Mouse (Mus musculus) retina, postnatal 7 days (tissue): Measurements from ENCODE around the gene Endou.
A peak's percentile ranks its signal among the peaks of the same experiment; 100 is the strongest.
"Not testable (repeated sequence)": the region's sequence is repeated elsewhere in the genome, so short reads cannot be mapped to it uniquely, and the experiment has no call there.

Experiments used
- DNase-seq: peaks from one replicate; pipeline ENCODE4 v3.0.0-alpha.2; 2012; ENCODE audit warnings: low read depth, low spot score

Gene Endou

DNA sequence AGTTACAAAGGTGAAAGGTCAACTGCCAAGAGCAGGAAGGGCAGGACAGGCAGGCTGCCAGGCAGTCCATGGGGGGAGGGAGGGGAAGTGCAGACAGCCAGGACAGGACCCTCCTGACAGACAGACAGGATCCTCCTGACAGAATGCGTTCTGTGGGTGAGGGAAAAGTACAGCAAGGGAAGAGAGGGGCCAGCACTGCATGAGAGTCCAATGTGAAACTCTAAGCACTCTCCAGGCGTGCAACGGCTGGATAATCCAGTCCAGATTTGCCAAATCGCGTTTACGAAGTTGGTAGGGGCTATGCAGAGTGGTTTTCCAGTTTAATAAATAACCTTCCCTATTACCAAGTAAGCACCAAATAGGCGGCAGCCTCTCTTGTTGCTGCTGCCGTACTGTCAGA lies 49.1 kb downstream of the Endou start:
- no peak for DNase-seq

DNA sequence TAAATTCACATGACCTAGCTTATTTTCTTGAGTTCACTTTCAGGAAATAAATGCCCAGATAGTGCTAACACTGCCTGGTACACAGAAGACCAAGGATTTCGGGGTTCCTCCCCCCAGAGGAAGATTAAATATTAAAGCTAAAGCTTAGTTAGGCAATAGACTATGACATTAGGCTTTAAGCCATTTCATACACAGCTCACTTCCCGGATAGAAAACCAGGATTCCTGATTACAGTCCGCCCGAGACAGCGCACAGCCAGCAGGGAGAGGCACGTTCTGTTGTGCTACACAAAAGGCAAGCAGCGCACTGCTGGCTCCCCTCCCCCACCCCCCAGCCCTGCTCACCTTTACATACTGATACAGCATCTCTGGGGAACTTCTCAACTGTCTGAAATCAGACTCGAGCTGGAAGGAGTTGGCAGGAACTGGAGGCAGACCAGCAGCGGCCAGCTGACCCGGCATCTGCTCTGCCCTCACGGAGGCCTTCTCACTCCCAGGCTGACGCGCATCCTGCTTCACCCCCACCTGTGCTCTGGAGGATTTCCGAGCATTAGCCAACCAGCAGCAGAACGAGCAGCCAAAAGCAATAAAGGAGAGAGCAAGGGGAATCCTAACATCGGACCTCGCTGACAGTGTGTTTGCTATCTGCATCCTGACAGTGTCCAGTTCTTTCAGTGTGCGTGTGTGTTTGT lies 51.0 kb downstream of the Endou start:
- no peak for DNase-seq

- DNase-seq: no peak
Observed at GRCm38 (mm10) chr15:97677341-97677740, 53.8 kb downstream of the Endou start.

DNA sequence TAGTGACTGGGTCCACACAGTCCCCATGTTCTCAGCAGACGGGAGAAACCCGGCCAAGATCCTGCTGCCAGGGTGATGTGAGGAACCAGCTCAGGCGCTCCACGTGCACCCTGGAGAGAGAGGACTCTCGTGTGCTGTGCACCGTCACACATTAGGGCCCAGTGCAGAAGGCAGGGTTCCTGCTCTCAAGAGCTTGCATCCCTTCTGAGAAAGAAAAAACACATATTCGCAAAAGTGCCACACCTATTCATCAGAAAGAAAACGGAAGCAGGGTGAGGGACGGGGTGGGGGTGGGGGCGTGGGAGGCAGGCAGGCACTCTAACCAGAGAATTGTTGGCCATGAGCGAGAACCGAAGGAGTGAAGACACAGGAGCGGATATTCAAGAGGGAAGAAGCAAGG lies 55.2 kb downstream of the Endou start:
- DNase-seq: no peak

DNA sequence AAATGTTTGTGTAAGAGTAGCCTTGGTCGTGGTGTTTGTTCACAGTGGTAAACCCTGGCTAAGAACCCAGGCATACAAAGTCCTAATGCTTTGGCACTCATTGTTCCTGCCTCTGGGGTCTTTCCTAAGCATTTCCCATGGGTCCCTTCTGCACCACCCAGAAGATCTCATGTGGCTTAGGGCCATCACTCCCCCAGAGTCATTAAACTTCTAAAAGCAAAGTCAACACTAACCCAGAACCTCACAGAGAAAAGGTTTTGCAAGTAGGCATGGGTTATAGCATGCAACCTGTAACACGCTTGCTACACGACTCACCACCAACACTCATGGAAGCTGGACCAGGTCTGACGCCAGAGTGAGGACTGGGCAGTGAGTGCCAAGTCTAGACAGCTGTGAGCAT lies 56.7 kb downstream of the Endou start:
- no peak for DNase-seq

- no peak for DNase-seq
Observed at GRCm38 (mm10) chr15:97673256-97674000, 57.7 kb downstream of the Endou start.

GRCm38 (mm10) chr15:97672211-97672765 lies 58.9 kb downstream of the Endou start:
- DNase-seq: no peak

DNA sequence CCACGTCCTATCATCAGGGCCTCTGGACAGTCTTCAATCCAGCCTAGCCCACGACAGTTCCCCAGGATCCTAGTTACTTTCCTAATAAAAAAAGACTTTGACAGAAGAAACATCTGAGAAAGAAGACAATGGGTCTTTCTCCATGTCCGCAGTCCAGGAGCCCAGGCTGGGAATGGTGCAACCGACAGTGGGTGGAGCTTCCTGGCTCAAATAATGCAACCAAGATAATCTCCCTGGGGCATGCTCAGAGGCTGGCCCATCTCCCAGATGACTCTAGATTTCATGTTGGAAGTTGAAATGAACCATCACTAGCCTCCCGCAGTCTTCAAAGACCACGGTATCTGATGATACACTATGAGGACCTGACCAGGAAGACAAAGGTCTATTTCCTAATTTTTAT lies 60.6 kb downstream of the Endou start:
- DNase-seq: no peak

DNA sequence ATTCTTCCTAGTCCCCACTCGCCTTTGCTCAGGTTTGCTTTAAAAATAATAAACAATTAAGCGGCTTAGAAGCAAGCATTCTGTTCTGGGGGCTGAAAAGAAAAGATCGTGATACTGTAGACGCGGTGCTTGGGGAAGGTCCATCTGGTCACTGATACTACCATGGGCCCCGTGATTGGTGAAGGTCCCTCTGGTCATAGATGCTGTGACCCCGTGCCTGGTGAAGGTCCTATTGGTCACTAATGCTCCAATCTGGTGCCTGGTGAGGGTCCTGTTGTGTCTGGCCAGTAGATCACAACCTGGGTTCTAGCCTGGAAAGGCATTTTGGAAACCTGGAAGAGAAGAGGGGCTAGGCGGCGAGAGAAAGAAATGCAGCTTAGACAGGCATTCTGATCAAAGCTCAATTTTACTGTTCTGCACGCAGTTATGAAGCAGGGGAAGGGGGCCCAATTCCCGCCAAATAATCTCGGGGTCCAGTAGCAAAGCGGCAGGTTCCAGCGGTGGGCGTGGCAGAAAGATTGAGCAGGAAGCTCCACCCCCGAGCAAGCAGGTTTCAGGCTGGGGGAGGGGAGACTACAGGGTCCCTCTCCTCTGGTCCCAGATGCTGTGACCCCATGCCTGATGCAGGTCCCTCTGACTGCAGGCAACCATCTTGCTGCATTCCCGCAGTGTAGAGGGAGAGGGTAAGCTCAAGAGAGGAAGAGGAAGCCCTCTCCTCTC lies 62.8 kb downstream of the Endou start:
- not testable (repeated sequence) for DNase-seq

- peak; percentile 56 for DNase-seq
Observed at GRCm38 (mm10) chr15:97667437-97667836, 63.7 kb downstream of the Endou start.

DNA sequence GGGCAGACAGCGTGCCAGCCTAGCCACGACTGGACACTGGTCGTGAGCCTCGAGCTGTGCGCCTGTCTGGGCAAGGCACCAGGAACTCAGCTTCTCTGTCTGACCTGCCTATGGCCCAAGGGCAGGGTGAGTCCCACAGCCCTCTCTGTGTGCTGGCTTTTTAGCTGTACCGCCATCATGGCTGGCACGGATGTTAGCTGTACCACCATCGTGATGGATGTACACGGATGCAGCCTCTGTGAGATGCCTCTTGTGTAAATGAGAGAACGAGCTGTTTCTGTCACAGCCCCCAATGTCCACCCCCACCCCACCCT lies 64.7 kb downstream of the Endou start:
- DNase-seq: no peak

DNA sequence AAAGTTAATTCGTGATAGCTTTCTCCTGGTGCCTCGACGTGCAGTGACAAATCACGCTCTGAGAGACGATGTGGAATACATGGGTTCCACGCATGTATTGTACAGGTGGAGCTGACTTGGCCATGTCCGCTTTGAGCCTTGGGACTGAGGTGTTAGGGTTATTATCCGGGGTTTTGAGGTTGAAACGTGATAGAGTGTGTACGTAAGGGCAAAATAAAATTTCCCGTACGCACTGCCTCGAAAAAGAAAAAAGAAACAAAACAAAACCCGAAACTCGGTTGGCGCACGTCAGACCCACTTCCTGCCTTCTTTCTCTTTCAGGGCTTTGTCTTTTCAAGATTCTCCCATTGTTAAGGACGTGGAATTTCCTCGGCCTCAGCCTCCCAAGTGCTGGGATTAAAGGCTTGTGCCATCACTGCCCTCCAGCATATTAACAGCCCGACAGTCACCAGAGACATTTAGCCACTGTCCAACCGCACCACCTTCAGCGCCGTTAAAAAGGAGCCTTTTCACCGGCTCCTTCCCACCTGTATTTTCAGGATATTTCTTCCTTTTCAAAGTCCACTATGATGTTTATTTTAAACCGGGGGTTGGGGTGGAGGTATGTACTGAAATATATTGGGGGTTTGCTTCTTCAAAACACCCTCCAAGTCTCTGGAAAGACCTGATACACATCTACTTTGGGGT lies 65.2 kb downstream of the Endou start:
- DNase-seq: no peak

DNA sequence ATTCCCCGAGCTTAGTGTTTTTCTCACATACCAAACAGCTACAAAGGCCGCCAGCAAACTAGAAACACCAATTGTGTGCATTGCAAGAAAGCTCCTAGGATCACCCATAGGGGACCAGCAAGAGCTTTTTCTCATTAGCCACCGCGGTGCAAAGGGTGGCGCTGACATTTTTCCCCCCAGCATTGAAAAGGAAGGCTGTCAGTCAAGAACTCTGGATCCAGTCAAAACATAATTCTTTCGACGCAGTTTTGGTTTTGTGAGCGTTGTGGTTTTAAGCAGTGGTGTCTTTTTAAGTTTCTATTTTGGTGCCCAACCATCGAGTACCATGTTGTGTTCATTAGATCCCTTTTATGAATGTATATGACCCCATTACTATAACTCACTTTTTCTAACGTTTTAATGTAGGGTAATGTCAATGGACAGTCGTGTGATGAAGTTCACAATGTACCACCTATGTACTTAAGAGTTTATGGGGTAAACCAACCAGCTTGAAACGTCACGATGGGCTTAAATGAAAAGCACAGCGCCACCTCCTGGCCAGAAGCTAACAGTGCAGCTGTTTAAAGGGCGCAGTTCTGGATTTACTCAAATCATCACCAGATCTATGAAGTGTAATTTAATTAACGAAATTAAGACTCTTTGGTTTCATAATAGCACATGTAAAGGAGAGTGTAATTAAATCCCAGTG lies 66.0 kb downstream of the Endou start:
- DNase-seq: no peak

DNA sequence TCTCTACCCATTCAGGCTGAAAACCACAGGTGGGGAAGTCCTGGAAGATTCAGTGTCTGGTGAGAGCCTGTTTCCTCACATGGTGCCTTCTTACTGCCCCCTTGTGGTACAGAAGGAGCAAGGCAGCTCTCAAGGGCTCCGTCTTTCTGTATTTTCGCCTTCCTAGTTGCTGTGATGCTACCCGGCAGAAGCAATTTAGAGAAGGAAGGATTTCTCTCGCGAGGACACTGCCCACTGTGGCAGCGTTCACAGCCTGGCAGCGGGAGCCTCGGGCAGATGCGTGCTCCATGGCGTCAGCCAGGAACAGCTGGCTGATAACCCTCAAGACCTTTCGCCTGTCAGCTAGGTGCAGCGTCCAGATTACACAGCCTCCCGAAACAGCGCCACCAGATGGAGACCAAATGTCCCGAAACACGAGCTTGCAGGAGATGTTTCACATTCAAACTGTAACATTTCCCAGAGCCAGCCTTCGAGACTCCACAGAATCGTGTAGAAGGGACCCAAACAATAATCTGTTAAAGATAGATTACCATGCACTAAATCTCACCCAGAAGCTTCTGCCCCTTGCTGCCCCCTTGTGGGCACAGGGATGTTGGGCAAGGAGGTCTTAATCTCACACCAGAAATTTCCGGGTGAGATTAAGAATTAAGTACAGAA lies 67.3 kb downstream of the Endou start:
- DNase-seq: peak; percentile 73
